Mouse (Mus musculus) cerebellum, adult 9-11 months (tissue): ENCODE results near the gene Lmx1b.

ENCODE experiments used
- DNase-seq: peaks from one replicate; pipeline ENCODE4 v3.0.0; 2022

Gene Lmx1b

DNA sequence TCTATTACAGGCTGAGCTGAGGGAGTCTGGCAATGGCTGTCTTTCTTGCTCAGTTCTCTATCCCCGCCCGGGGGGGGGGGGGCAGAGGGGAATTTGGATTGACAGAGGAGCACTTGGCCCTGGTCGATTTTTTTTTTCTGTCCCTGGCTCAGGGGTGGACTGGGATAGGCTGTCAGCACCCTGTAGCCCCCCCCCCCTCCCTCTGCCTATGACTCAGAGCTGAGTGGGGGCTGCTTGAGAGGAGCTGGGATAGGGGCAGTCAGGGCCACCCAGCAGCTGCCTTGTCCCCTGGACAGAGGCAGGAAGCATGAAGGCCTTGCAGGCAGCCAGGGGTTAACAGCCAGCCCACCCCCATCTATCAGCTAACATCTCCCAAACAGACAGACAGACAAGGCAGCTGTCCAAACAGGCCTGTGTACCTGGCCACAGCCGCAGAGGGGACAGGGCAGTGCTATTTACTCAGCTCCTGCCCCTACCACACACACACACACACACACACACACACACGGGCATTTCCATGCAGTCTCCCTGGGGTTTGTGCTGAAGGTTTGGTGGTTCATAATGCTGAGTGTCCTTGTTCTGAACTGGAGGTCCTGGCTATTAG is 57.8 kb downstream of the Lmx1b start:
- DNase-seq, result no peak

DNA sequence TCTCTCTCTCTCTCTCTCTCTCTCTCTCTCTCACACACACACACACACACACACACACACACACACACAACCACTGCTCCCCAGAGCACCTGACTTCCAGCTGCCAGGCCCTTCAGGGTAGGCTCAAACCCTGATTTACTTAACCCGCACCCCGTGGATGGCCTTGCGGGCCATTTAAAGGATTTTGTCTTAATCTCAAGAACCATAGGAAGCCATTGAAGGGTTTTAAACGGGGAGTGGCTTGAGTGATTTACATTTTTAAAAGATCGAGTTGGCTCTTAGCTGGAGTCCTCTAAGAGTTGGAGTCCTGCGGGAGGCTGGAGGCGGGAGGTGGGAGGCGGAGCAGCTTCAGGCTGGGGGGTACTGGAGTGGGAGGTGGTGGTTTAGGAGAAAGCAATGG is 58.4 kb downstream of the Lmx1b start:
- no peak for DNase-seq

DNA sequence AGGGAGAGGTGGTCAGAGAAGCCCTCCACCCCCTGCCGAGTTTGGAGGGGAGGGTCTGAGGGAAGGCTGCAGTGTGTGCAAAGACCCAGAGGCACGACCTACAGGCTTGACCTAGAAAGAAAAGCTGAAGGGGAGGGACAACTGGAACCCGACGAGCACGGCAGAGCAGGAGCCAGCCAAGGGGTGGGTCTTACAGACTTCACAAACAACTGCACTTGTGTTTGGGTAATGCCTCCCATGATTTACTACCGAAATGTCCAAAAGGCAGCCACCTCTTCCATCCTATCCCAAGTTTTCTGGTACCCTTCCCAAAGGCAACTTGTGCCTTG is 58.9 kb downstream of the Lmx1b start:
- DNase-seq, result no peak

DNA sequence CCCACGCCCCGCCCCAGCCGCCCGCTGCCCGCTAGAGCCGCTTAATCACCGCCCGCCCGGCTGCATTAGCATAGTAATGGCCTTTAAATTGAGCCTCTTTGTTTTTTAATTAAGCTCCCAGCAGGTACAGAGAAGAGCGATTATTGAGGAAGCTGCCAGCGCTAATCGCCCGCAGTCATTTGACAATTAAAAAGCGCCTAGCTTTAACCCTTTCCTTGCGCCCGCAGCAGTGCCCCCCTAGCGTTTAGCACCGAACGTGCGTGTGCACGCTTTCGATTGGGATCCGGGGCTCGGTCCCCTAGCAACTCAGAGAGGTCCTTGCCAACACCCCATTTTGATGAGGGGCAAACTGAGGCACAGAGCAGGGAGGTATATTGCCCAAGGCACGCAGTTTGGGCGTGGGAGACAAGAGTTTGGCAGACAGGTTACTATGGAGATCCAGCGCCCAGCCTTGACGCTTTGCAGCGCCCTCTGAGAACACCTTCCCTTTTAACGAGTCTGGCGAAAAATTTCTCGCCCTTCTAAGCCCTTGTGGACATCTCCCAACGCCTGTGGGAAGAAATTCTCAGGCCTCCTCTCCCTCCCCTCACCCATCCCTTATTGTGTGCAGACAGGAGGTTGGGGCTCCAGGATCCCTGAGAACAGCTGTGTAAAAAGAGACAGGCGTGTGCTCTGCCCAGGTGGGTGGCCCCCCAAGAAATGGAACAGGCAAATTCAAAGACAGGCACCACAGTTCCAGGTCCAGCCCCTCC is 59.4 kb downstream of the Lmx1b start:
- no peak for DNase-seq

DNA sequence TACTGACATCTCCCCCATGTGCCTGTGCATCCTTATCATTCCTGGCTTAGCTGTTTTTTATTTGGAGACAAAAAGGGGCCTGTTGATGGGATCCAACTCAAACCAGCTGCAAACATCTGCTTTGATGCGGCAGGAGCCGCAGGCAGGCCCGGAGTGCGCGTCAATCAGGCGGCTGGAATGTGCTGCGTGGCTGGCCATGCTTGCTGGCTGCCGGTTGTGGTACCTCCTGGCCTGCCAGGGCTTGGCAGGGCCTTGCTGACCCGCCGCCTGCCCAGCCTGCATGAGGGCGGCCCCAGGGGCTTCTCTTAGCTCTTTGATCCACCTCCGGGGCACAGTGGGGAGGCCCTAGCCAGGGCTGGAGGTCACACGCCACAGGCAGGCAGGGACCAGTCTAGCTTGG is 64.9 kb downstream of the Lmx1b start:
- DNase-seq, result no peak

DNA sequence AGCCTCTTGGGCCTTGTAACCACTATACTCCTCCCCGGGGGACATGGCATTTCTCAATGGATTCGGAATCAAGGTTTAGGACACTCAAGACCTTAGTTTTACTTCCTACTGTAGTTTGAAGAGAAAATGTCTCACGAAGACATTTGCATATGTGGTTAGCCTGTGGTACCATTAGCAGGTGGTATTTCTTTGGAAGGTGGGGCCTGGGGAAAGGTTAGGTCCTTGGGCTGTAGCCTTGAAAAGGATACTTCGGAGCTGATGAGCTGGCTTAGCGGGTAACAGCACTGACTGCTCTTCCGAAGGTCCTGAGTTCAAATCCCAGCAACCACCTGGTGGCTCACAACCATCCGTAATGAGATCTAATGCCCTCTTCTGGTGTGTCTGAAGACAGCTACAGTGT is 67.2 kb downstream of the Lmx1b start:
- no peak for DNase-seq

DNA sequence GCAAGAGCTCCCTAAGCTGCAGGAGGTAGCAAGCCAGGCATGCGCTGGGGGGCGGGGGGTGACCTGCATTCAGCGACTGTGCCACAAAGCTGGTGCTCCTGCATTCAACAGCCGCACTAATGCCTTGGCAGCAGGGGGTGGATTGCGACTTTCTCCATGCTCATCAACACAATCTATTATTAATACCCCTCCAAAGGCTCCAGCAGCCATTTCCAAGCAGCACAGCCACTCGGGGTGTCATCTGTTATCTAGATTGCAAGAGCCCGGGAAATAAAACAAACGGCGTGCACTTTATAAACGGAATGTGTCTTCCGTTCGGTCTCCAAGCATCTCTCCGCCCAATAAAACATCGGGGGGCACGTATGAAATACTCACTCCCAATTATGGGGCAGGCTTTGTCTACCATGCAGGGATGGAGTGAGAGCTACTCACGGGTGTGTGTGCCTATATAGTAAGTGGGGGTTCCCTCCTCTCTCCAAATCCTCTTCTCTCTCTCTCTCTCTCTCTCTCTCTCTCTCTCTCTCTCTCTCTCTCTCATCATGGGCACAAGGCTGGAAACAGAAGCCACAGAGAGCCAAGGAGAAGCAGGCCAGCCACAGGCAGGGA is 69.0 kb downstream of the Lmx1b start:
- no peak for DNase-seq

DNA sequence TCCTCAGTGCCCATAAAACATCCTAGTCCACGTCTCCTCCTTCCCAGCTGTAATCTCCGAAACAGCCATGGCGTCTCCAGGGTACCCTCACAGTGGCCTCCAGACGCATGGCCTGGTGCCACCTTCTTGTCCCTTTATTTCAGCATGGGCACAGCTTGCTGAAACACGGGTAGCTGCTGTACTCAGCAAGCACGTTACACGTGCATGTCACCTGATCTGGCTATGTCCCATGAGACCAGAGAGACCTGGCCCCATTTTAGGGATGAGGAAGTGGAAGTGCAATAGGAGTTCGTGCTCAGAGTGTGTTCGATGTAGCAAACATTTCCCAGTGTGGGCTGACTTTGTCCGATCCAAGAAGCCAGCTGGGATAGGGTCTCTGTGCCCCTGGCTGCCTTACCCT is 70.6 kb downstream of the Lmx1b start:
- DNase-seq, result no peak

DNA sequence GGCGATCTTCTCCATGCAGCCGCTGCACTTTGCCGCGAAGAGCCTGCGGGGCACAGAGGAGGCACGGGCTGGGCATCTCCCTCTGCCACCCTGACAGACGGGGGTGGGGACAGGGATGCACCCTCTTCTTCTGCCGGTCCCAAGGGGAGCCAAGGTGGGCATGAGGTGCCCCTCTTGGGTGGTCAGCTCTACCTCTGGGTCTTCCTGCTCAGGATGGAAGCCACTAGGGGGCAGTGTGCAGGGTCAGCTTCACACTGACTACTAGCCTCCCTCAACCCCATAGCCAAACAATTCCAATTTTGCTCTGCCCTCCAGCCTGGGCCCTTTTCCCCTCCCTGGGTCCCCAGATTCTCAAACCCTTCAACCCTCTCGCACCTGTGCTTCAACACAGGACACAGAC is 71.1 kb downstream of the Lmx1b start:
- no peak for DNase-seq

DNA sequence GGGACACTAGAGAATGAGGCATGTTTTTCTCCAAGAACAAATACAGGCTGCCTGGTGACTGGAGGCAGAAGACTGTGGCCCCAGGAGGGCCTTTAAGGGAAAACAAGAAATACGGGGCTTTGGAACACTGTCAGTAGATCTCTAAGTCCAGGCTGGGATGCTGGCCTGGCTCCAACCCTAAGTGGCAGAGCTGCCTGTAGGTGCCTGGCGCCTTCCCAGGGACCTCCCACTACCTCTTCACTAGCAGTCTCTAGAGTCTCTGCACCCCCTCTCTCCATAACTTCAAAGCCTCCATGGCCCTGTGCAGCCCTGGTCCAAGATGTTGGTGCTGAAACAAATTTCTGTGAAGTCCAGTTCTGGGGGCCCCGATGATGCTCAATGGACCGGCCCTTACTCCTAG is 74.4 kb downstream of the Lmx1b start:
- DNase-seq, result no peak

DNA sequence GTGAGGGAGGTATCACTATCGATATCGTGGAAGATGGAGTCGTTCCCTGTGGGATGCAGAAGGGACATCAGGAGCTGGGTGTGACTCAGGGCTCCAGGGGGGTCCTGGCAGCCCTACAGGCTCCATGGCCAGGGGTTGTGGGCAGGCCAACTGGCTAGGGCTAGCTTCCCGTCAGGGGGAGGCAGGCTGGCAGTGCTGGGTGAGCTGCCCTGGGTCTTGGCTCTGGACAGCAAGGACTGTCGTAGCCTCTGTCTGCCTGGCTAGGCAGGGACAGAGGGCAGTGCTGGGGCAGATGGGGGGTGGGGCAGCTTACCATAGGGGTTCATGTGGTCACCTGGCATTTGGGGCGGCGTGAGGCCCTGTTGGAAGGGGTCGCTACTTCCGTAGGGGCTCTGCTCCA is 75.6 kb downstream of the Lmx1b start:
- no peak for DNase-seq

DNA sequence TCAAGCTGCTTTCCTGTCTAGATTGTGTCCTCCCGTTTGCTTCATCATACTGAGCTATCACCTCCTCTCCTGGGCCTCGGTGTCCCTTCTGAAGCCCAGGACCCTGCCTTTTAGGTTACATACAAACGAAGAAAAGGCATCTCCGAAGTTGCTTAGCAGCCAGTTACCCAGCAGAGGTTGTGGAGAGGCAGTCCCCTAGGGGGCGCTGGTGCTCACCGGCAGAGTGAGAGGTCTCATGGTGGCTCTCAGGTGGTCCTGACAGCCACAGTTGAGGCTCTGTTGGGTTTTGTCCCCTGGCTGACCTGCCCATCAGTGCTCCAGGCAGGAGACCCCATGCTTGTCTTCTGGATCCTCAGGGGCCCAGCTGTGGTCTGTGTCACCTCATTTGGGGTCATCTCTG is 80.6 kb downstream of the Lmx1b start:
- no peak for DNase-seq

DNA sequence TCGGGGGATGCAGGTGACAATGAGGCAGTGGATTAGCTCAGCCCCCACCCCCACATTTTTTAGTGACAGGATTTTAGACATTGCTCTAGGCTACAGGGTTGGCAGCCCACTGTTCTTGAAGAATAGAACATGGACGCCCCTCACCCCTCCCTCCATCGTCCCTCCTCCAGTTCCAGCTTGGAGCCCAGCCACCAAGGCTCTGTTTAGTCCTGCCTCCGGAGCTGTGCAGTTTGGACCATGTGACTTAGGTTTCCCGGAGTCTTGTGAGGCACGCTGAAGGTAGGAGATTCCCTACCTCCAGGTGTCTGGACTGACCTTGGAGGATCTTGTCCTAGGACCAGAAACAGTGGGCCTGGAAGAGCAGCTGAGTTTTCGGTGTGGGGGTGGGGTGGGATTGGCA is 81.0 kb downstream of the Lmx1b start:
- no peak for DNase-seq

DNA sequence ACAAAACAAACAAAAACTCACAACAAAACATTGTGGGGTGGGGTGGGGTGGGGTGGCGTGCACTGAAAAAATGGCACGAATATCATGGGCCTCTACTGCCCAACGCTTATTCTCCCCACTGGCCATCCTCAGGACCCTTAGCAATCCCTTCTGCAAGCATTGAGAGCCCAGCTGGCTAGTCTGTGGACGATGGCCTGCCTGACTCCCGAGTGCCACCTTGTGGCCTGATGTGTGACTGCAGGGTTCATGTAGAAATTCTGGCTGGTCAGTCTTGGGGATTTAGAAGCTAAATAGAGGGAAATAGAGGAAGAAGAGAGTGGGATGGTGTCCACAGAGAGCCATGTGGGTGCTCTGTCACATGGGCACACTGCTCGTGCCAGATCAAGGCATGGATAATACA is 82.1 kb downstream of the Lmx1b start:
- peak; percentile 73 for DNase-seq

DNA sequence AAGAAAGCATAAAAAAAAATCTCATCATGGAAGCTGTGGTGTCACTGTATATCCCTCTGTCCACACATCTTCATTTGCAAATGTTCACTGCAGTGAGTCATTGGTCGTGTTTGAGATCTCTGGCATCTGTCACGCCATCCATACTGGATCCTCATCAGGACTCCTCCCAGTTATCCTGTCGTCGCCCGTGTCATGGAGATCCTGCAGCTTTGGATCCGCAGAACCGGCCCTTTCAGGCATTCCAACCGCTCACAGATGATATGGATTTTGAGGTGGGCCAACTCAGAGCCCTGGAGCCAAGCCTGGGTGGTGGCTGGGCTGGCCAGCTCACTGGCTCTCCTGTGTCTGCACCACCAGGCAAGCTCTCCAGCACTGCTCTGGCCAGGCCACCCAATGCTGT is 84.7 kb downstream of the Lmx1b start:
- DNase-seq, result no peak

DNA sequence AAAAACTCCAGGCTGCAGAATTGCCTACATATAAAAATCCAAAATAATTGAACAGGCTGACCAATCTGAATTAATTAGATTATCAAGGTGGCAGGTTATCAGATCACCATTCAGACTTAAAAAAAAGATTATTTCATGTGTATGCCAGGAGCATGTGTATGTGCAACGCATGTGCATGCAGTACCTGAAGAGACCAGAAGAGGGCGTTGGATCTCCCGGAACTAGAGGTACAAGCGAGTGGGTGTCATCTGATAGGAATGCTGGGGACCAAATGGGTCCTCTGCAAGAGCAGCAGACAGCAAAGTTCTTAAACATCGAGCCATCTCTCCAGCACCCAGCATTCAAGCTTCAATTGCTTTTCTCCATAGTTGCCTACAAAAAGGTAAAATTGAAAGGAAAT is 87.6 kb downstream of the Lmx1b start:
- DNase-seq, result no peak

DNA sequence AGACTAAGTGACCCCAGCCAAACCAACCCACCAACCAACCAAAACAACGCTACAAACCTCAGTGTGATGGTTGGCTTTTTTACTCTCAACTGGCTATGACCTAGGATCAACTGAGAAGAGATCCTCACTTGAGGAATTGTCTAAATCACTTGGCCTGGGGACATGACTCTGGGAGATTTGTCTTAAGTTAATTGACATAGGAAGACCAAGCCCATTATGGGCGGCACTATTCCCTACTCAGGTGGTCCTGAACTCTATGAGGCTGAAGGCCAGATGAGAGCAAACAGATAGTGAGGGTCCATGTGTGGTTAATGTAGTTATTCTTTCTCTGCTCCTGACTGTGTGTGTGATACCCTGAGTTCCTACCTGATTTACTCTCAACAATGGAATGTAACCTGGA is 92.7 kb downstream of the Lmx1b start:
- peak; percentile 42 for DNase-seq

DNA sequence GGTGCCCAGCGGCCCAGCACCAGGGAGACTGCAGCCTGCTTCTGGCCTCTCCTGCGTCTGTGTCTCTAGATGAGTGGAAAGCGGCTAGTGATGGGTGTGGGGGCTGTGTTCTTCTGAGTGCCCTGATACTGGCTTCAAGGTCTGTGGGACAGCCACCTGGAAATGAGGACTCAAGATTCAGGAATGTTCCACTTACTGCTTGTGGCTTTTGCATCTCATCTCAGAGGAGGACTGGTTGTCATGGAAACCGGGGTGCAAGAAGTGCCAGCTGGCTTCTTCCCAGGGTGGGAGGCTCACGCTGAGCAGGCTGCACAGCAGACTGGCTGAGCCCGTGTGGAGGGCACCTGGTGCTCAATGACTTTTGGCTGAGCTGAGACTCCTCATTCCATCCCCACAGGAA is 93.4 kb downstream of the Lmx1b start:
- peak; percentile 98 for DNase-seq

DNA sequence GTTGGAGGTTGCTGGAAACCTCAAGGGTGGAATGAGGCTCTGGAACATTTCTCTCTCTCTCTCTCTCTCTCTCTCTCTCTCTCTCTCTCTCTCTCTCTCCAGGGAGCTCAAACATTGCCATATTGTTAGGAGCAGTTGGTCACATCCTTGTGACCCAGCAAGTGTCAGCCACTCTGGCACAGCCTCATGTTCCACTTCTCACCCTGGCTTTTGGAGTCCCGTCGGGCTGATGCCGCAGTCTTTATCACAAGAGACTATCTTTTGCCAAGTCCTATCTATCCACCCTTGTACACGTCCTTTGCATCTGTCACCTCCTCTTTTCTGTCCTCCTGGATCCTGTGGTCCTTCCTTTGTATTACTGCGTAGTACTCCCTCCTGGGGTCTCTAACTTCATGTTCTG is 94.3 kb downstream of the Lmx1b start:
- DNase-seq, result peak; percentile 73

DNA sequence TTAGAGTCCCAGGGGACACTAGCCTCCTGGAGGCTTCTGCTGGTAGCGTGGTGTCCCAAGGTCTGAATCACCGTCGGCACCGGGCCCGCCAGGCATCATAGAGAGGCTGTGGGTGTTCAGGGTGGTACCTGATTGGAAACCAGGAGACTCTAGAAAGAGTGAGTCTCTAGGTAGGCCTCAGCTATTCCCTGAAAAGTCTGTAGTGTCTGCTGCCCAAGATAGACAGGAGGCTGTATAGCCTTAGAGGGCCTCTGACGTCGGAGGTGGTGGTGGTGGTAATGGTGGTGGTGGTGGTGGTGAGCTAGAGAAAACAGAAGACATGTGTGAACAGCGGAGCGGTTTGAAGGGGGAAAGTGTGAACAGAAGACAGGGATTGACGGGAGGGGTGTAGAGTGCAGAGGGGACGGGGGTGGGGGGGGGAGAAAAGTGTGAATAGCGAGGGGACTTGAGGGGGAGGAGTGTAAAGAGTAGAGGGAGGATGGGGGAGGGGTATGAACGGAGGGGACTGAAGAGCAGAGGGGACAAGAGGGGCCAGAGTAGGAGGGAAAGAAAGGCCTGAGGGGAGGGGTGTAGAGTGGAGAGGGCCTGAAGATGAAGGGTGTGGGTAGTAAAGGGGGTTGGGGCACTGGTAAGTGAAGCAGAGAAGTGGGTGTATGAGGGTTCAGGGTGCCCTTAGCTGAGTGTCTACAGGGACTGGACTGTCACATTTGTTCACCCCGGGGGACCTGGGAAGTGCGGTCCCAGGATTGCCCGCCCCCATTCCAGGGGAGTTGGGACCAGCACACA is 95.3 kb downstream of the Lmx1b start:
- peak; percentile 51 for DNase-seq

DNA sequence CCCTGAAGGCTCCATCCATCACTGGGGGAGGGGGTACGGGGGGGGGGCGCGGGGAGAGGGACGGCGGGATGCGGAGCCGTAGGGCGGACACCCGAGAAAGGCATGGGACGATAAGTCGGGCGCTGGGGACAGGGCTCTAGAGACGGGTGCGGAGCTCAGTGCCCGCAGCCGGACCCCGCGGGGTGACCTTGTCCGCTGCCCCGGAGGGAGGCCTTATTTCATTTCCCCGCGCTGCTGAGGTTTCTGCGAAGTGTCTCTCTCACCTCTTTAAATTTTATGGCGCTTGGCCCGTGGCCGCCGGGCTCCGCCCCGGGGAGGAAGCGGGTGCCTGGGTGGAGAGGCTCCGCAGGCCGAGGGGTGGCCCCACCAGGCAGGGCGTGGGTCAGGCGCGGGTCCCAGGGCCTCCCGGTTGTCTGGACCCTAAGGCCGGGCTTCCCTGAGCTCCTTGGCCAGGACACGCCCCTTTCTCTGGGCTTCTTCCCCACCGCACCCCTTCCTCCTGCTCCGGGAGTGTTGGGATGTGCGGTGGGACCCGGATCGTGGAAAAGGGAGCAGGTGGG is 96.0 kb downstream of the Lmx1b start:
- DNase-seq, result peak; percentile 66

DNA sequence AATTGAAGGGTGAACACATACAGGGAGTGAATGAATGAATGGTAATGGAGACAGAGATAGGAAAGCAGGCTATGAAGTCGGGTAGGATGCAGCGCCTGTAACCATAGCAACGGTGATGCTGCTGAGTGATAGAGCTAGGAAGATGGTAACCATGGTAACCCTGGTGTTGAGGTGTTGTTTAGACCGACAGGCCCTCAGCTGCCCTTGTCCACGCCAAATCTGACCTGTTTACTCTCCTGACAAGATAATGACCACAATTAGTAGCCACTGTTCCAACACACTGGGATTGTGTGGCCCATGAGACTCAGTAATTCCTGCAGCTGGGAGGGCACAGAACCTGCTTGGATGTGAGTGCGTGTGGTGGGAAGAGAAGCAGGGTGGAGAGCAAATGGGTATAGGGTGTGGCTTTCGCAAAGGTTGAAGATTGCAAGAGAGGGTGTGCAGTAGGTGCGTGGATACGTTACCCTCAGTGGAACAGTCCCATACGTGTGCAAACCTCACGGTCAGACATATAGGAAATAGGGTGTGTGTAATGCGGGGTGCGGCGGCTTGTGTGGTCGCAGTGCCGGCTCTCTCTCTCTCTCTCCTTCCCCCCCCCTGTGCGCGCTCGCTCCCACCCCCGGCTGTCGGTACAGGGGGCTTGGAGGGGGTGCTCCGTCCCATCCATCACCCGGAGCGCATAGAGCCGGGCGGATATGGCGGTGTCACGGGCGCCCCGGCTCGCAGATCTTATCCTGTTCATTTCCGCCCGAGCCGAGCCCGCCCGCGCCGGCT is 96.7 kb downstream of the Lmx1b start:
- peak; percentile 81 for DNase-seq
